In the genomic region with DNA sequence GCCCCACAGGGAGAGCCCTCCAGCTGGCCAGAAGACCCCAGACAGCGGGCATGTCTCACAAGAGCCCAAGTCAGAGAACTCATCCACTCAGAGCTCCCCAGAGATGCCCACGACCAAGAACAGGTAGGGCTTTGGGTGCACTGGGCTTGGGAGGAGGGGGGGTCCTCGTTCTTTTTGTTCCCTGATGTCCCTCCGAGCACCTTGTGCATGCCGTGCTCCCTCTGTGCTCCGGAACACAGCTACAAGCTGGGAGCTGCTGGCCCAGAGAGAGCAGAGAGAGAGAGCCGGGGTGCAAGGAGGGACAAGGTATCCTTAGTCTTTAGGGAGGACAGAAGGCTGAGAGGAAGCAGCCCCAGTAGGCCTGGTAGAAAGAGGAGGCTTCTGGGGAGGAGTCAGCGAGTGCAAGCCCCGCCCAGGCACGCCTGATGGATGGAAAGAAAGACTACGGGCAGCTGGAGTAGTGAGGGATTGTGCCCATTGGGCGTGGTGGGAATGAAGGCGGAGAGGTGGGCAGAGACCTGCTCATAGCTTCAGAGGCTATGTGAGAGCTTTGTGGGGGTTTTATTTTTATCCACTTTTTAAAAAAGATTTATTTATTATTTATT, we compare ENCODE assay signal across 1 mouse cellular context.
TF ChIP-seq lines count a peak whose summit lies in the region.

No protein-coding gene starts in this region.

TF ChIP-seq in CH12.LX, 34 proteins besides CTCF, POLR2A, EP300 and RAD21 (continued from another document):
- TF ChIP-seq TCF12 (IDR thresholded peaks at IDR 0.05; ENCODE audit: low read depth, low read length) = no peak
- TF ChIP-seq ZKSCAN1 (IDR thresholded peaks at IDR 0.05; ENCODE audit: borderline replicate concordance, low read depth, low read length) = no peak
- no peak for TF ChIP-seq POLR2AphosphoS2 (IDR thresholded peaks at IDR 0.05; ENCODE audit: low read depth, low read length)
- TF ChIP-seq KAT2A (IDR thresholded peaks at IDR 0.05; ENCODE audit: insufficient replicate concordance, low read length) = no peak
- no peak for TF ChIP-seq USF2 (conservative IDR thresholded peaks at IDR 0.05; ENCODE audit: low read depth, low read length)
